Mouse (Mus musculus) kidney, embryonic 16.5 days (tissue): ENCODE results near the gene Myrfl. TPM values are rescaled to one million over a fixed set of nuclear protein-coding genes. Genes with fewer than 3 reads are reported as not detected.
A peak's percentile ranks its signal among the peaks of the same experiment; 100 is the strongest.

ENCODE experiments used
- ATAC-seq: fragments of 200-750 bp; cut with Nextera tagmentation; 2 replicates; pipeline ENCODE4 v1.8.0; 2017; ENCODE audit warnings: moderate TSS enrichment; ENCODE audit not compliant: low FRiP score, low TSS enrichment
- H3K27ac ChIP-seq: fragments of 300-500 bp; sonication (generic); 2 replicates; pipeline ENCODE4 v1.5.1; 2014; ENCODE audit warnings: low read length
- H3K27me3 ChIP-seq: fragments of 300-500 bp; sonication (generic); 2 replicates; pipeline ENCODE4 v1.6.1; 2014; ENCODE audit warnings: low read length, control low read depth, mixed read lengths; ENCODE audit not compliant: insufficient read depth
- H3K36me3 ChIP-seq: fragments of 300-500 bp; sonication (generic); 2 replicates; pipeline ENCODE4 v1.6.1; 2014; ENCODE audit warnings: low read length, control low read depth, mixed read lengths; ENCODE audit not compliant: insufficient read depth
- H3K4me1 ChIP-seq: fragments of 300-500 bp; sonication (generic); 2 replicates; pipeline ENCODE4 v1.6.1; 2014; ENCODE audit warnings: low read length, control low read depth, mixed read lengths; ENCODE audit not compliant: insufficient read depth
- H3K4me2 ChIP-seq: fragments of 300-500 bp; sonication (generic); replicated peaks from 2 replicates; pipeline ENCODE4 v1.6.1; 2014; ENCODE audit warnings: low read depth, low read length
- H3K4me3 ChIP-seq: fragments of 300-500 bp; sonication (generic); 2 replicates; pipeline ENCODE4 v1.5.1; 2014; ENCODE audit warnings: mild to moderate bottlenecking, low read length
- H3K9ac ChIP-seq: fragments of 300-500 bp; sonication (generic); replicated peaks from 2 replicates; pipeline ENCODE4 v1.6.1; 2014; ENCODE audit warnings: low read length
- H3K9me3 ChIP-seq: fragments of 300-500 bp; sonication (generic); 2 replicates; pipeline ENCODE4 v1.6.1; 2016; ENCODE audit warnings: low read length, control low read depth
- WGBS: fragments of 180-500 bp; shearing (Covaris S2); extraction: QIAGEN DNeasy Blood & Tissue Kit; methylation state at CpG from one replicate; pipeline ENCODE4 v1.1.7; 2014; 5-methylcytosine and 5-hydroxymethylcytosine counted together
- polyA plus RNA-seq: library from polyadenylated mRNA; unstranded; fragments of >200 nt; fragmentation: Nextera tagmentation; extraction: Ambion mirVana; gene quantifications from 2 replicates; pipeline ENCODE4 v1.2.1, GENCODE M21; 2015

The Myrfl gene
- polyA plus RNA-seq, 1 experiment from 2014 or later, result 0.06 TPM

DNA sequence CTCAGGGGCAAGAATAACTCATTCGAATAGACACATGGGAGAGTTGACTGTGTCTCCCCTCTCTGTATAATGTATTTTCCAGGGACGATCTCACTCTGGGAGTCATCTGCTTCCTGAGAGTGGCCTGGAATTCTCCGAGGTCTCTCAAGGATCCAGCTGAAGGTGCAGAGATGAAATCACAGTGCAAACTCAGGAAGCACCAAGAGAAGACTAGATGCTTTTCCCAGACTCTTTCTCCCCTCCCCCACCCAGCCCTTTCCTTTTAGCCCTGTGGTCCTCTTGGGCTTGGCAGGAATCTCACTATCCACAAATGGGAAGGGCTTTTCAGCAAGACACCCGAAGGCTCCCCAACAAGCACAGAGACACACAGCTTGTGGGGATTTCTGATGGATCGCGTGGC lies 146.7 kb downstream of the Myrfl start:
- Histone ChIP-seq H3K4me1 (no peaks in the 10 kb centered on the region; the same call in 1 of the 2 replicates), H3K9ac (no peak overlapping the region), H3K27ac (0 out of 2 replicates have a peak overlapping the region, but pooled peaks have one; percentile 5), H3K4me2 (no peak overlapping the region), H3K27me3 (no peaks in the 10 kb centered on the region), H3K4me3 (no peak overlapping the region), H3K36me3 (no peaks in the 10 kb centered on the region), H3K9me3 (peaks cover 3% of the 10 kb centered on the region; the same call in 1 of the 2 replicates)
- no peak for ATAC-seq
- WGBS, result 73% methylated on average over 6 of the region's 6 CpGs

DNA sequence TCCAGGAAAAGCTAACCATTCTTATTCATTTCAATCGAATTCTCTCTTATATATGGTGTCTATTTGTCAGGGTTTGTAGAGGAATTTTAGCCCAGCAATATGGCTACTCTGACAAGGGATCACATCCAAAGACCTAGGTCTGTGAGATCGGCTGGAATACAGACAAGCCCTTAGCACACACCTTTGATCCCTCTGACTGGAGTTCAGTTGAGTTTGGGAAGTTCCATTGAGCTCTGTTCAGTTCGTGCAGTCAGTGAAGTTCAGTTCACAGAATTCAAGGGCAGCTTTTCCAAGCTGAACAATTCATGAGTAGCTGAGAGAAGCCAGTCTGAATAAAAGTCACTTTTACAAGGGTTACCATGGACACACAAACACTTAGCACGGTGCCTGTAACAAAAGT lies 148.0 kb downstream of the Myrfl start:
- H3K4me3 ChIP-seq, result no peak overlapping the region
- 82% methylated on average over 4 of the region's 4 CpGs for WGBS
- H3K4me1 ChIP-seq, result no peaks in the 10 kb centered on the region; the same call in 1 of the 2 replicates
- no peak overlapping the region for H3K27ac ChIP-seq
- H3K4me2 ChIP-seq, result no peak overlapping the region
- H3K36me3 ChIP-seq, result no peaks in the 10 kb centered on the region
- H3K9ac ChIP-seq, result no peak overlapping the region
- peaks cover 3% of the 10 kb centered on the region; the same call in 1 of the 2 replicates for H3K9me3 ChIP-seq
- ATAC-seq, result no peak
- no peaks in the 10 kb centered on the region for H3K27me3 ChIP-seq

DNA sequence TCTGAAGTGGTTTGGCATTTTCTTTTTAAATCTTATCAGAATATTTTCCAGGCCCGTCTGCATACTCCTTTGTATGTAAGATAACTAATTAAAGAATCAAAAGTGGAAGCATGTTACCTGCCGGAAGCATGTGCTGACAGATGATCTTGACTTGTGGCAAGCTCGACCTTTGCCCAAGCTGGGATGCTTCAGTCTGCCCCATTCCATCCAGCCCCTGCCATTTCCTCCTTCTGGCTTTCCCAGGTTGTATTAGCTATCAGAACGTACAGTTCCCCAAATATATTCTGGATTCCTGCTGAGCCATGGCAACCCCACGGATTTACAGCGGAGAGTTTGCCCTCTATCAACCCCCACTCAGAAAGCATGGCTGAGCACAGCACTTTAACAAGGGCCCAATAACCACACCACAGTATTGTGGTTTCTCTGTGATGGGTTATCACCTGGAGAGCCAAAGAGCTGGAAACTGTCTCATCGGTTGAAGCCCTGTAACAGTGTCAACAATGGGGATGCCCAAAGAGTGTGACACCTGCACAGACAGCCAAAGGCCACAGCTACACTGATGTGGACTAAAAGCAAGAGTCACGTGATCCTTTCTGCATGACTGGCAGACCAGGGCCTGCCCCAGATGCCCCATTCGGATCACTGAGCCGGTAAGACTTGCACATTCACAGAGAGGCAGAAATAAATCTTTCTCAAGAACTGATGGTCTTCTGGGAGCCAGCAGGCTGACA lies 150.3 kb downstream of the Myrfl start:
- WGBS, result 41% methylated on average over 10 of the region's 10 CpGs
- Histone ChIP-seq H3K36me3 (no peaks in the 10 kb centered on the region), H3K9ac (no peak overlapping the region), H3K27ac (no peak overlapping the region), H3K4me2 (no peak overlapping the region), H3K4me1 (no peaks in the 10 kb centered on the region; the same call in 1 of the 2 replicates), H3K4me3 (no peak overlapping the region), H3K9me3 (peaks cover 3% of the 10 kb centered on the region; the same call in 1 of the 2 replicates), H3K27me3 (no peaks in the 10 kb centered on the region)
- peak; percentile 94 for ATAC-seq

DNA sequence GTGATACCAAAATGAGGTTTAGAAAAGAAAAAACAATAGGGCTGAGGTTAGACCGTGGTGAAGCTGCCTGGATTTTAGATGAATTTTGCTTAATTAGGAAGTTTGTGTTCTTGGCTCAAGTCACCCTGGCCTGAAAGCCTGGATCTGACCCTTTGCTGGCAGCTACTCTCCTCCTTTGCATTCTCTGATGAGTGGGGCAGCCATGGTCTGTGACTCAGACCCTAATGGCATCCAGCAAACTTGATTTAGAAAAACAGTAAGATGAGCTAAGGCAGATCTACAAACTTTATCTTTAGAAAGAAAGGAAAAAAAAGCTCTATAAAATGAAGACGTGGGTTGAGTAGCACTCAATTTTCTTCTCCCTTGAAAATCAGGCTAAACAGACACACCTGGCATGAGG lies 154.0 kb downstream of the Myrfl start:
- H3K4me1 ChIP-seq, result no peaks in the 10 kb centered on the region; the same call in 1 of the 2 replicates
- no peak overlapping the region for H3K4me3 ChIP-seq
- WGBS, result 55% methylated on average over 2 of the region's 2 CpGs
- H3K27ac ChIP-seq, result no peak overlapping the region
- no peaks in the 10 kb centered on the region for H3K27me3 ChIP-seq
- no peaks in the 10 kb centered on the region for H3K36me3 ChIP-seq
- H3K9me3 ChIP-seq, result no peaks in the 10 kb centered on the region
- ATAC-seq, result no peak
- H3K4me2 ChIP-seq, result no peak overlapping the region
- H3K9ac ChIP-seq, result no peak overlapping the region

DNA sequence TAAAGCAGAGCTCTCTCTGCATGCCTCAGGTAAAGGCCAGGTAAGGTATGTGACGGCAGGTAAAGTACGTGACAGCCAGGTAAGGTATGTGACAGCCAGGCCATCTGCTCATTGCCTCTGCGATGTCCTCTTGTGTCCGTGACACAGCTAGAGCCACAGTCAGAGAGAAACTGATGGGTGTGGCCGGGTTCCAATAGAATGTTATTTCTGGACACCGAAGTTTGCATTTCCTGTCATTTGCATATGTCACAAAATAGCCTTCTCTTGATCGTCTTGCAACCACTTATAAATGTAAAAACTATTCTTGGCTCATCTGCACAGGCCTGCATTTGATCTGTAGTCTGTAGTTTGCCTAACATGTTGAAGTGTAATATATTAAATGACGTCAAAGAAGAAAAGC lies 154.5 kb downstream of the Myrfl start:
- no peak overlapping the region for H3K4me2 ChIP-seq
- 72% methylated on average over 8 of the region's 8 CpGs for WGBS
- ATAC-seq, result no peak
- H3K9me3 ChIP-seq, result no peaks in the 10 kb centered on the region
- H3K4me1 ChIP-seq, result no peaks in the 10 kb centered on the region; the same call in 1 of the 2 replicates
- no peaks in the 10 kb centered on the region for H3K36me3 ChIP-seq
- no peak overlapping the region for H3K27ac ChIP-seq
- no peak overlapping the region for H3K9ac ChIP-seq
- H3K27me3 ChIP-seq, result no peaks in the 10 kb centered on the region
- no peak overlapping the region for H3K4me3 ChIP-seq

DNA sequence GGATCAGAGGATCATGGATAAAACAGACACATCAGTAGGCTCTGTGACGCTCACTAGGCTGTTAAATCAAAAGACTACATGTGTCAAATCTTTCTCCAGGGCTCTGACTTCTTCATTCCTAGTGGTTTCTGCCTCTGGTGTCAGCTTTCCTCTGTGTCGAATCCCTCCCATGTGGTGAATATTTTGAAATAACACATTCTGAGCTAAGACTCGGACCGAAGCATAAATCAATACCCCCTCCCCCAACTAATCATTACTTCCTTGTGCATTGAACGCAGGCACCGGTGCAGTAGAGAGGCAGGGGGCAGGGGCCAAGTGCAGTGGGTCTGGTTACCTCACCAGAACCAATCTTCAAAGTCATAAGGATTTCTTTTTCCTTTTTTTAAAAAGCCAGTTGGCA lies 155.4 kb downstream of the Myrfl start:
- H3K9ac ChIP-seq, result no peak overlapping the region
- H3K27me3 ChIP-seq, result no peaks in the 10 kb centered on the region
- H3K4me3 ChIP-seq, result no peak overlapping the region
- H3K9me3 ChIP-seq, result no peaks in the 10 kb centered on the region
- ATAC-seq, result no peak
- H3K4me2 ChIP-seq, result no peak overlapping the region
- 26% methylated on average over 6 of the region's 6 CpGs for WGBS
- H3K4me1 ChIP-seq, result no peaks in the 10 kb centered on the region
- no peak overlapping the region for H3K27ac ChIP-seq
- no peaks in the 10 kb centered on the region for H3K36me3 ChIP-seq

DNA sequence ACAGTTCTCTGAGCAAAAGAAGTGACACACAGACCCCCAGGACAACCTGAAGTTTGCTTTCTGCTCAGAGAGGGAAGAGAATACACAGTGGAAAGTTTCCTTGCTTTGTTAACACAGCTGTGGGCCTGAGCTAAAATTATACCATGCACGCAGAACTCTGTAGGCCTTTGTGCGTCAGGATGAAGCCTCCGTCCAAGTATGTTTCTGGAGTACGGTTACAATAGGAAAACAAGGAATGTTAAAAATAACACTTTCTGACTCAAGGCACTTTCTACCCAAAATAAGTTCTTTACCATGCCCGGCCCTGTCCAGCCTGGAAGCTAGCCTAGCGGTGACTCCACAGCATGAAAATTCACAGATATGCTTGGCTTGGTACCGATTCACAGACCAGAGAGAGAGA lies 156.6 kb downstream of the Myrfl start:
- Histone ChIP-seq H3K9ac (no peak overlapping the region), H3K9me3 (no peaks in the 10 kb centered on the region), H3K27me3 (no peaks in the 10 kb centered on the region), H3K27ac (peak overlapping the region; percentile 39; the same call in 1 of the 2 replicates), H3K4me1 (no peaks in the 10 kb centered on the region), H3K4me2 (no peak overlapping the region), H3K4me3 (no peak overlapping the region), H3K36me3 (no peaks in the 10 kb centered on the region)
- 0 out of 2 replicates have a peak, but pooled peaks have one; percentile 42 for ATAC-seq
- WGBS, result 48% methylated on average over 7 of the region's 7 CpGs

DNA sequence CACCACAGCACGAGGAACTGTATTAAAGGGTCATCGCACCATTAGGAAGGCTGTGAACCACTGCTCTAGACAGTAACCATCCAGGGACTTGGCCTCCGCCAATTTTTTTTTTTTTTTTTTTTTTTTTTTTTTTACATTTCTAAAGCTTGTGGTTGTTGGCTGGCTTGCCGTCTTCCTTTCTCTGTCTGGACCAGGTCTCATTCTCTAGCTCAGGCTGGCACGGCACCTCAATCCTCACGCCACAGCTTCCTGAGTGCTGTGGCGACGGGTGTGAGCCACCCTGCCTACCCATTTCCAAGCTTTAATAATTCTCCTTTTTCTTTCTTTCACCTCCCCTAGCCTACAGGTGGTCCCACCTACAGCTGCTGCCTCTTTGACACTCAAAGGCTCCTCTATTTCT lies 158.2 kb downstream of the Myrfl start:
- ATAC-seq, result no peak
- Histone ChIP-seq H3K4me2 (no peak overlapping the region), H3K4me1 (no peaks in the 10 kb centered on the region), H3K27me3 (no peaks in the 10 kb centered on the region), H3K9ac (no peak overlapping the region), H3K4me3 (no peak overlapping the region), H3K9me3 (no peaks in the 10 kb centered on the region), H3K36me3 (no peaks in the 10 kb centered on the region), H3K27ac (no peak overlapping the region)
- 91% methylated on average over 8 of the region's 8 CpGs for WGBS

DNA sequence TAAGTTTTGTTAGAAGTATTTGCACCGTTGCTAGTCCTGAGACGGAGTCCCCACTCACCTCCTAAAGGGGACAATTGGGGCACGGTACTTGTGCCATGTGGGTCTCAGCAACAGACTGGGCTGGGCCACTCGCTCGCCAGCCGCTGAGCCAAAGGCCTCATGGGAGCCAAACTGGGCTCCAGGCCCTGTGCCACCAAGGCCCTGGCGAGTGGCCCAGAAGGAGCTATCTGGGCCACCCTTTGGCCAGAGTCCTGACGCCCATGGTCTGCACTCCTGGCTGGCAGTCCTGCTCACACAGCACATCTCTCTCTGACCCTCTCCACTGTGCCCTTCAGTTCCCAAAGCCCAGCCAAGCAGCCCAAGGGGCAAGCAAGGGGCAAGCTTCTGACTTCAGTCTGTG lies 161.1 kb downstream of the Myrfl start:
- Histone ChIP-seq H3K36me3 (no peaks in the 10 kb centered on the region), H3K4me2 (no peak overlapping the region), H3K9me3 (no peaks in the 10 kb centered on the region), H3K27ac (no peak overlapping the region), H3K27me3 (no peaks in the 10 kb centered on the region), H3K4me1 (no peaks in the 10 kb centered on the region), H3K4me3 (no peak overlapping the region), H3K9ac (no peak overlapping the region)
- 88% methylated on average over 8 of the region's 8 CpGs for WGBS
- no peak for ATAC-seq

DNA sequence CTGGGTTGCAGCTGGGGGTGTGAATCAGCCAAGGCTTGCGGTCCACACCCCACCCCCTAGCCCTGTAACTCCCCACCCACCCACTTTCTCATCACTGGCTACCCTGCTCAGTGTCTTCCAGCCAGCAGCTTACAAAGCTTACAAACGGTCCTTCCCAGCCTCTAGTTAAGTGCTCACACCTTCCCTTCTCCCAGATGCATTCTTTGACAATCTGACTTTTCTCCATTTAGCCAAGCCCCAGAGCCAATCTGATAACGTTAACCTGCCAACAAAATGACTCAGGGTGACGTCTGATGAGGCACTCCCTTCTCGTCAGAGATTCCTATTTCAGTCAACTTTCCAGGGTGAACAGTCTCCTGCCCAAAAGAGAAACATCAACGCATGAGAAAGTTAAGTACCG lies 163.1 kb downstream of the Myrfl start:
- H3K27me3 ChIP-seq, result no peaks in the 10 kb centered on the region
- no peak overlapping the region for H3K9ac ChIP-seq
- ATAC-seq, result no peak
- no peaks in the 10 kb centered on the region for H3K4me1 ChIP-seq
- no peak overlapping the region for H3K27ac ChIP-seq
- H3K9me3 ChIP-seq, result no peaks in the 10 kb centered on the region
- no peak overlapping the region for H3K4me3 ChIP-seq
- H3K36me3 ChIP-seq, result no peaks in the 10 kb centered on the region
- no peak overlapping the region for H3K4me2 ChIP-seq
- WGBS, result 61% methylated on average over 7 of the region's 7 CpGs
